Mouse (Mus musculus): ENCODE data around the gene Dnaaf3. TPM values are rescaled to one million over a fixed set of nuclear protein-coding genes. Genes with fewer than 3 reads are reported as not detected.

Dnaaf3 gene
- total RNA-seq (2023) = 0.26 TPM

GRCm38 (mm10) chr7:4532005-4532729 is at the start of gene Dnaaf3:
TSS of gene Dnaaf3 (minus strand) at chr7:4532453.

GRCm38 (mm10) chr7:4547221-4547641 is 15.0 kb upstream of the Dnaaf3 start, which contains the start of gene Syt5:
TSS of gene Syt5 (minus strand) at chr7:4547541.

GRCm38 (mm10) chr7:4524212-4524922 is 7.9 kb downstream of the Dnaaf3 start, which contains the start of gene Tnni3:
TSS of gene Tnni3 (minus strand) at chr7:4524229.

GRCm38 (mm10) chr7:4516332-4517050 is 15.8 kb downstream of the Dnaaf3 start, which contains the start of gene Tnnt1:
TSS of gene Tnnt1 (minus strand) at chr7:4516382.

GRCm38 (mm10) chr7:4501558-4502397 is 30.5 kb downstream of the Dnaaf3 start, which contains the start of gene Ppp1r12c:
TSS of gene Ppp1r12c (minus strand) at chr7:4501680.

Other genes starting within 250 kb of the Dnaaf3 start
- 2.7 TPM for gene Ncr1, start 194.7 kb downstream of the Dnaaf3 start, total RNA-seq (2023)
- 0.12 TPM for gene Gp6, start 134.7 kb downstream of the Dnaaf3 start, total RNA-seq (2023)
- gene Rdh13, start 86.8 kb downstream of the Dnaaf3 start, total RNA-seq (2023) = 8.8 TPM
- 40.5 TPM for gene Eps8l1, start 71.8 kb downstream of the Dnaaf3 start, total RNA-seq (2023)
- gene Ppp1r12c, start 30.8 kb downstream of the Dnaaf3 start, total RNA-seq (2023) = 302 TPM
- gene Tnnt1, start 16.1 kb downstream of the Dnaaf3 start, total RNA-seq (2023) = 8.4 TPM
- gene Tnni3, start 8.2 kb downstream of the Dnaaf3 start, total RNA-seq (2023) = 1.0 TPM
- gene Syt5, start 15.1 kb upstream of the Dnaaf3 start, total RNA-seq (2023) = not detected
- gene Ptprh, start 71.6 kb upstream of the Dnaaf3 start, total RNA-seq (2023) = not detected
- 51.6 TPM for gene Tmem86b, start 99.0 kb upstream of the Dnaaf3 start, total RNA-seq (2023)
- gene Ppp6r1, start 126.6 kb upstream of the Dnaaf3 start, total RNA-seq (2023) = 282 TPM
- gene Hspbp1, start 152.6 kb upstream of the Dnaaf3 start, total RNA-seq (2023) = 71.8 TPM
- gene Brsk1, start 158.2 kb upstream of the Dnaaf3 start, total RNA-seq (2023) = not detected
- 0.76 TPM for gene Tmem150b, start 192.8 kb upstream of the Dnaaf3 start, total RNA-seq (2023)
- gene Kmt5c, start 207.7 kb upstream of the Dnaaf3 start, total RNA-seq (2023) = 61.4 TPM
- gene Cox6b2, start 220.6 kb upstream of the Dnaaf3 start, total RNA-seq (2023) = 1.9 TPM
- gene Fam71e2, start 238.8 kb upstream of the Dnaaf3 start, total RNA-seq (2023) = not detected

Measured in CD4-positive naive resting alpha-beta T cell, adult 76 days (primary cell).